Mouse (Mus musculus) thymus, postnatal 0 days (tissue): Measurements from ENCODE around the gene Try10. TPM values are rescaled to one million over a fixed set of nuclear protein-coding genes. Genes with fewer than 3 reads are reported as not detected.
"Not testable (repeated sequence)": the region's sequence is repeated elsewhere in the genome, so short reads cannot be mapped to it uniquely, and the experiment has no call there.

Source experiments
- DNase-seq: peaks from one replicate; pipeline ENCODE4 v3.0.0-alpha.2; 2015; ENCODE audit warnings: low spot score
- polyA plus RNA-seq: library from polyadenylated mRNA; unstranded; fragments of >200 nt; fragmentation: Nextera tagmentation; extraction: Ambion mirVana; gene quantifications from 2 replicates; pipeline ENCODE4 v1.2.1, GENCODE M21; 2015

Try10 gene
- not detected in 2 replicates for polyA plus RNA-seq

GRCm38 (mm10) chr6:41353932-41354331, at the start of gene Try10:
Gene Try10, plus strand, starts transcription at chr6:41354105.
- peak; percentile 1 for DNase-seq

GRCm38 (mm10) chr6:41316741-41317140, 37.2 kb upstream of the Try10 start, which contains the start of gene Try5:
Gene Try5, minus strand, starts transcription at chr6:41316841.
- not testable (repeated sequence) for DNase-seq

GRCm38 (mm10) chr6:41373772-41374171, 19.9 kb downstream of the Try10 start:
- DNase-seq, result not testable (repeated sequence)

- DNase-seq, result not testable (repeated sequence)
Measured at GRCm38 (mm10) chr6:41377578-41377977, 23.7 kb downstream of the Try10 start, which contains the start of gene Prss3. Gene Prss3, minus strand, starts transcription at chr6:41377678.

- no peak for DNase-seq
Measured at GRCm38 (mm10) chr6:41386781-41387180, 32.9 kb downstream of the Try10 start.

- not testable (repeated sequence) for DNase-seq
Measured at GRCm38 (mm10) chr6:41391640-41392039, 37.7 kb downstream of the Try10 start.

GRCm38 (mm10) chr6:41392056-41392455, 38.2 kb downstream of the Try10 start, which contains the start of gene Gm5771:
Gene Gm5771, plus strand, starts transcription at chr6:41392356.
- not testable (repeated sequence) for DNase-seq

Other genes starting within 250 kb of the Try10 start
- gene Try4, start 51.8 kb upstream of the Try10 start, polyA plus RNA-seq, result 0.37 and 0.61 TPM in 2 replicates
- gene Try5, start 37.3 kb upstream of the Try10 start, polyA plus RNA-seq, result 0.61 and 1.0 TPM in 2 replicates
- gene Prss3, start 23.6 kb downstream of the Try10 start, polyA plus RNA-seq, result not detected in 2 replicates
- 0.98 and 1.6 TPM in 2 replicates for gene Gm5771, start 38.3 kb downstream of the Try10 start, polyA plus RNA-seq
- not detected in 2 replicates for gene Gm10334, start 92.0 kb downstream of the Try10 start, polyA plus RNA-seq
- gene Prss1, start 104.8 kb downstream of the Try10 start, polyA plus RNA-seq, result 0.71 and 1.2 TPM in 2 replicates
- gene Prss2, start 167.7 kb downstream of the Try10 start, polyA plus RNA-seq, result 3.6 and 4.7 TPM in 2 replicates